Mouse (Mus musculus) G1E (cell line): ENCODE results near the gene Cat.

Experiments
- CTCF ChIP-seq: IDR thresholded peaks from 2 replicates; pipeline ENCODE4 v1.5.1; 2012; ENCODE audit warnings: low read depth, low read length, inconsistent platforms, mixed read lengths
- GATA1 ChIP-seq: IDR thresholded peaks from 2 replicates; pipeline ENCODE4 v1.6.1; 2012; ENCODE audit warnings: borderline replicate concordance, low read length, inconsistent platforms, mixed read lengths

DNA sequence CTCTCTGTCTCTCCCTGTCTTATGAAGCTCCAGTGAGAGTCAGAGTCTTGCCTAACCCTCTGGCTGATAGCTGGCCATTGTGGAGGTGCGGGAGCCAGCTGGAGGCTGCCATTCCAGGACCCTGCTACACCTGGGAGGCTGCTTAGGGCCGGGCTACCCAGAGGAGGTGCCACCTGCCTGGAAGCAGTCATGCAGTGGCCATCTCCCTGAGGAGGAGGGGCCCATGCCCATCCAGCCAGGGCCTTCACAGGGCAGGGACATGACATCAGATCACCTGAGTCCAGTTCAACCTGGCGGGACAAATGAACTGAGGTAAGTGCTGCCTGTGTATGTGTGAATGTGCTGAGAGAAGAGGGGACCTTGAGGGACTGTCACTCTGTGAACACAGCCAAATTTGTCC, 73.1 kb downstream of the Cat start:
- TF ChIP-seq CTCF (no peak), GATA1 (no peak)
